Mouse (Mus musculus) gastrocnemius, postnatal 14 days (tissue): Measurements from ENCODE around the gene Gm28038. TPM values are rescaled to one million over a fixed set of nuclear protein-coding genes. Genes with fewer than 3 reads are reported as not detected.

Experiments
- DNase-seq: peaks from one replicate; pipeline ENCODE4 v3.0.0; 2021; ENCODE audit warnings: mixed read lengths
- intact Hi-C: fragments of 180-260 bp; cut with DNase I; formaldehyde crosslinking; loops from one replicate; pipeline ENCODE4 v1.15.1; 2025; ENCODE audit warnings: low total_unique reads
- long read RNA-seq, 2 experiments: library from polyadenylated mRNA; stranded (forward); transcript quantifications; one replicate each; pipeline ENCODE4 v2.0.0; 2021
- total RNA-seq, 2 experiments: library from RNA; stranded (reverse); gene quantifications; 2 replicates each; pipeline ENCODE4 v1.2.3; 2021

Gene Gm28038
- under 1 TPM in 1 of 2 experiments, not detected in 1; 0.90 TPM for total RNA-seq
- long read RNA-seq, experiment 1 = 0 reads
- long read RNA-seq, experiment 2 = 0 reads

DNA sequence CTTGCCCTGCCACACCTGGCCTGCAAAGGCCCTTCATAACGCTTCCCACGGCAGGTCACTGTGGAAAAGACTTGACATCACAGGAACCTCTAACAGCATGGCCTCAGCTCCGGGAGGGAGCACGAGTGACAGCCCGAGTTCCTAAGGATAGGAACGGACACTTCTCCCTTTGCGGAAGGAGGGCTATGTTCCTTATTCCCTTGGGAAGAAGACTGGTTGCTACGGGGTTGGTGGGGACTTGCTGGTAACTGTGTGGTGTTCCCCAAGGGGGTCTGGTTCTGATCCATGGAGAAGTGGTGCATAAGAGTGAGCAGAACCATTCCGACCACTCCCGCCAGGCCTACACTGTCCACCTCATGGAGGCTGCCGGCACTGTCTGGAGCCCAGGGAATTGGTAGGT lies at the start of gene Gm28038:
Gene Gm28038 (plus strand): TSS at position 301 of the 400 bp plus-strand sequence.
- intact Hi-C loops = no loop called here
- no peak for DNase-seq

DNA sequence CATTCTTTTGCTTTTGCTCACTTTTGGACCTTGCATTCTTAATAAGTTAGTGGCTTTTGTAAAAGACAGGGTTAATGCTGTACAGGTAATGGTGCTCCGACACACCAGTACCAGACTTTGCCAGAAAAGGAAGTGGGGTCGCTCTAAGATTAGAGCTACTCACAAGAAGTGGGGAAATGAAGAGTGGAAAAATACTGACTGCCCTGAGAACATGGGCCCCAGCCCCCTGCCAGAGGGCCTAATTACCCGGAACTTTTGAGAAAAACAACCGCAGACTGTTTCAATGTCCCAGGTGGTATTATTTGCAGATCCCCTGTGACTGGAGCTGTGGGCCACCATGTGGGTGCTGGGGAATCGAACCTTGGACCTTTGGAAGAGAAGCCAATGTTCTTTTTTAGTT lies 45.2 kb upstream of the Gm28038 start:
- intact Hi-C loops = no loop called here

DNA sequence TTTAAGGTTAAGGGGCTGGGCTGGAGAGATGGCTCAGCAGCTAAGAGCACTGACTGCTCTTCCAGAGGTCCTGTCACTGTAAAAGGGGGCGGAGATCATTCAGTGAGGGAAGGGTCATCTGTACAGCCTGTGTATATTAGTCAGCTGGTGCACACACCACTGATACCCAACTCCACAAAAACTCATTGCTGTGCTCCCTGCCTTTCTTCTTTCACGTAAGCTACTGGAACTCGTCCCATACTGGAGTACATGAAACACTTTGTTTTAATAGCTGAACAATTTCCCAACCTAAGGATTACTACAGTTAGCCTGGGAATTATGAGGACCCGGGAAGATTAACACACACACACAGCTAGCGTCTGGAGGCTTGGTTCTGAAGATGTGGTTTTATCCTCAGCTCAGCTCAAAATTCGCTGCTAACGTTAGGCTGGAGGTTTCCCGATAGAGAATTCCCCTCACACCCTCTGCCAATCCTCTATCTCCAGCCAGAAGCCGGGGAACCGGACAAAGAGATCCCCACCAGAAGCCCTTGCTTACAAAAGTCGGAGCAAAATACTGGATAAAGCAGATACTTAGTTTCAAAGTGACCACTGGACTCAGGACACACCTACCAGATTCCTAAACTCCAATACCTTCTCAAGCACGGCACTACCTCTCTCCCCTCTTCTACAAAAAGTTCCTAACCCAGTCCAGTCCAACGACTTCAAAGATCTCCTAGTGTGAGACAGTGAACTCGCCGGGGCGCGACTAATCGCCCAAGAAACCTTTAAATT lies 44.2 kb upstream of the Gm28038 start:
- intact Hi-C loops = no loop called here
- DNase-seq = no peak

More for the DNA sequence above, 45.2 kb upstream of the Gm28038 start:
- DNase-seq = no peak

DNA sequence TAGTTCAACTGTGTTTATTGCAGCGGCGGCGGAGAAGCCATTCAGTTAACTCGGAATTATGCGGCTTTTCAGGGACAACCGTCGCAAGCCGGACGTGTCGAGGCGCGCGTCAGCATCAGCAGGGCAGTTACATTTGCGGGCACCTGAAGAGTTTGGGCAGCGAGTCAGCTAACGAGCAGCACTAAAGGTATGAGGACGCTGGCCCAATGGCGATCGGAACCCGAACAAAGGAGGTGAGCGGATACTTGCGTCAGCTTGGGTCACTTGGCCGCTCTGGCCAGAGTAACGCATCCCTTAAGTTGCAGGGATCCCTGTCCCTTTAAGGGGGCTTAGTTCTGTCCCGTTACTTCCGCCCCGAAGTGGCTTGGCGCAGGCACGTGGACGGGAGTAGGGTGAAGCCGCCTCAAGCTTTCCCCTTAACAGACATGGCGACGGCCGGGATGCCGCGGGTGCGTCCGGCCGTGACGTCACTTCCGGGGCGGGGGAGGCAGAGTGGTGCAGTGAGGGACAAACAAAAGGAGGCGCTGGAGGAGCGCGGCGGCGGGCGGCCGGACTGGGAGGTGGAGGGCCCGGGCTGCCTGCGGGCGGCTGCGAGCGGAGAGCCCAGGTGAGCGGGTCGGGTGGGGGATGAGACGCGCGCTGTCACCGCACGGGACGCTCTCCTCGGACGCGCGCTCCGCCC lies 43.5 kb upstream of the Gm28038 start, which contains the start of gene Lrrc8a:
Gene Lrrc8a (plus strand): TSS at position 517 of the 682 bp plus-strand sequence.
- intact Hi-C loops = no loop called here
- peak; percentile 100 for DNase-seq

DNA sequence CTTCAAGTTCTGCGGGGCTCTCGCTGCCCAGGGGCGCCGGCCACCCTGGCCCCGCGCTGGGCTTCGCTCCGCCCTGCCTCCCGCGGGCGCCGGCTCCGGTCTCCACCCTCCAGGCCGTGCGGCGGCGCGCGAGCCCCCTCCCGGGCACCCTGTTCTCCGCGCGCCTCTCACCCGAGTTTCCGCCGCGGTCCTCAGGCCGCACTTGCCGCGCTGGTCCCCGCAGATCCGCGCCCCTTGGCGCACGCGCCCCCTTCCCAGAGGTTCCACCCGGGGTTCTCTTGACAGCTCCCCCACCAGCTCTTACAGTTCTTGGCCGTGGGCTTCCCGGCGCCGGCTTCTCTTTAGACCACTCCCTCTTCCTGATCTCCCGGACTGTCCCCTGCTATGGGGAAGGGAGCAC lies 43.0 kb upstream of the Gm28038 start:
- DNase-seq = peak; percentile 79
- intact Hi-C loops = no loop called here

DNA sequence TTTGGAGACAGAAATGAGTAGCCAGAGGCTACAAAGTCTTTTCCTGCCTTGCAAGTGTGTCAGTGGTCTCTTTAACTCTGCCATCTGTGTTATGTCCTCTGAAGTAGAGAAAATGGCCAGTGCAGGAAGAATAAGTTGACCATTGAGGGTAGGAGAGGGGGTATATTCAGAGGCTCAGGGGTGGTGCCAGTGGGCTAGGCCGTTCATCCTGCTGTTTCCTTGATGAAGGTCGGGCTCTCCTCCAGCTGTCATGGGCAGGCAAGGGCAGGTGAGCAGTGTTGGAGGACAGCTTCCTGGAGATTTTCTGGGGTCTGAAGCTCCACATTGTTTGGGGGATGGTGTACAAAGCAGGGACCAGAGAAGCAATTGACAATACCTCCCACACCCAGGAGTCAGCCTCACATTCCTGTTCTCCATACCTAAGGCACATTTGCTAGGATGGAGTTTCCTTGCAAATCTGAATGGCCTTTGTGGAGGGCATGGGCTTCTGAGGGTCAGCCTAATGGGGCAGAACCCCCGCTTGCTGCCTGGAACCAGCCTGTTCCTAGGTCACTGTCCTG lies 41.9 kb upstream of the Gm28038 start:
- DNase-seq = no peak
- intact Hi-C loops = no loop called here

DNA sequence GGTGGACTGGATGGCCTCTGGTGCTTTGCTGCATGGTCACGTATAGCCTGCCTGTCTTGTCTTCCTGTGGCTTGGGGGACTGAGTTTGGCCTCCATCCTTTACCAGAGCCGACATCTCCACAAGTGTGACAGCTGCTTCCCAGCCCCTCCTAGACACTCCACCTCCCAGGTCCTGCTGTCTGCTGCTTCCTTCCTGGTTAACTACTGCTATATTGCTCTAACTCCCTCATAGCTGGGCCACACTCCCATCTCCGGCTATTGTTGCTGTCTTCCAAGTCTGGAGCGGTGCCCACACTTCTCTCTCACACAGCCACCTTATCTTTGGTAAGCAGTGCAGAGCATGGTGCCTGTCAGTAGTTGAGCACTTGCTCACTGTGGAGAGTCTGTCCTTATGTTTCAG lies 41.1 kb upstream of the Gm28038 start:
- no peak for DNase-seq
- intact Hi-C loops = no loop called here

DNA sequence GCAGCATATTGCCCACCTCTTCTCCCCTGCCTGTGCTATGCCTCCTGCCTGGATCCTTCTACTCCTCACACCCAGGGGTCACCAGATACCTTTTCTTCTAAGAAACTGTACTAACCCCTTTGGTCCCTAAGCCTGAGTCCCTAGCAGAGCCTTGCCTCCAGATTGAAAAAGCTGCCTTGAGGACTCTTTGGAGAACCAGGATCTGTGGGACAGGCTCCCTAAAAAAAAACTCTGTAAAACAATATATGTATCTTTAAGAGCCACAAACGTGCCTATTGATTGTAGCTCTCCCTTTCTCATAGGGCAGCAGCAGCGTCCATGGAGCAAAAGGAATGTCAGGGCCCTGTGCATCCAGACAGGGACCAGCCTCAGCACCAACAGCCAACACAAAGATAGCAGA lies 40.6 kb upstream of the Gm28038 start, which contains the start of gene Gm28035:
Gene Gm28035 (plus strand): TSS at position 301 of the 400 bp plus-strand sequence.
- no peak for DNase-seq
- intact Hi-C loops = no loop called here

DNA sequence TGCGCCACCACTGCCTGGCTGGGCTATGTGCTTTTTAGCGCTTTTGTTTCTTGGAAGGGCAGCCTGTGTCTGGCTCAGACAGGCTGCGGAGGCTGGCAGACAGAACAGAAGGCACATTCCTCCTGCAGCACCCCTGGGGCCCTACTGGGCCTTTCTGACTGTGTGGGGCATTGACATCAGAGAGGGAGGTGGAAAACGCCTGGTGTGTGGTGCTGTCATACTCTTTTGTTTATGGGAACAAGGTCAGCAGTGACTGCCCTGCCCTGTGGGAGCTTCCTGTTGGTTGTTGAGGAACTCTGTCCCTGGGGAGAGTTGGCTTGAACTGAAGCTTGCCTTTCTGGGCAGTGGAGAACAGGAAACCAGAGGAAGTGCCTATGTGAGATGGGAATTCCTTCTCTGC lies 38.3 kb upstream of the Gm28038 start:
- intact Hi-C loops = no loop called here
- peak; percentile 40 for DNase-seq

DNA sequence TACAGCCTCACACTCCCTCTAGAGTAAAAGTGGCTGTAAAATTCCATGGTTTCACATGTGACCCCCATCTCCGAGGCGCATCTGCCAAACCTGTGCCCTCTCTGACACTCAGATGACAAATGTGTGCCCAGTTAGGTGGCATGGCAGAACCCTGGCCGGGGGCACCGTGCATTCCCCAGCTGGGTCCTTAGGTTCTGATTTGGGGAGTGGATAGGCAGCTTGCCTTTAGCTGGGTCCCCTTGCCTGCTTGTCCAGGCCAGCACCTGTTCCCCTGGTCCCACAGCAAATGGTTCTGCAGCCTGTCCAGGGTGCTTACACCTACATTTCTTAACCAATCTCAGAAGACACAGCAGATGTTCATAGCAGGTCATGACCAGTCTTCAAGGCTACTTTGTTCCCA lies 37.5 kb upstream of the Gm28038 start:
- intact Hi-C loops = no loop called here
- no peak for DNase-seq

DNA sequence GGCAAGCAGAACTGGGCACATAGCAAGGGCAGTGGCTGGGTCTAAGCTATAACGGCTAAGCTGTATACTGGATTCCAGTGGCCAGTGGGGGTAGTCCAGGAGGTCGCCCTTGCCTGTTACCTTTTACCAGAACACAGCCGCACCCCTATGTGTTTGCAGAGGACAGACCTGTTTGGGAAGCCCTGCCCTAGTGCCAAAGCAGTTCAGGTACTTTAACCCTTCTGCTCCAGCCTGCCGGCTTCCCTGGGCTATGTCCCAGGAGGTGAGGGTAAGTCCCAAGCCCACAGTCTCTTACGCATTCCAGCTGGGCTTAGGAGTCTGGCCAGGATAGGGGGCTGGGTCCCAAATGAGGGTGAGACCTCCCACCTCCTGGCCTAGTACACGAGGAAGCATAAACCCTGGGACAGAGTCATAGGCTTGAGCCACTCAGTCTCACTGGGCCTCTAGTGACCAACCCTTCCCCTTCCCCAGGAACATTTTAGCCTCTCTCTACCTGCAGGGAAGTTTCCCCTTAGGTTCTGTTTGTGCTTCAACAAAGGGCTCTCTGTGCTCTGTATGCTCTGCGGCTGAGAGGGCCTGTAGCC lies 36.2 kb upstream of the Gm28038 start:
- DNase-seq = no peak
- intact Hi-C loops = no loop called here

DNA sequence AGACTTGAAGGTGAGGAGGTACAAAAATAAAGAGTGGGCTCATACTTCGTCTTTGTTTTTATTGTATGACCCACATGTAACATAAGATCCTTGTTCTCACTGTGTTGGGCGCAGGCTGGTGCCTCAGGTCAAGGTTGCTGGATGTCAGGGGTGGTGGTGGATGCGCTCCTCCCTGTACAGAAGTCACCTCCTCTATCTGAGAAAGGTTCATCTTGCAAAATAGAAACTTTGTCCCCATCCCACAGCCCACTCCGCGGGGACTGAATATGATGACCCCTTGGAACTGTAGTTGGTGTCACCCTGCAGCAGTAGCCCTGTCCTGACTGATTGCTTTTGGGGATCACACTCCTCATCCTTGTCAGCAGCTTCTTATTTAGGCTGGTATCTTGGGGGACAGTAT lies 33.8 kb upstream of the Gm28038 start:
- intact Hi-C loops = no loop called here
- no peak for DNase-seq

DNA sequence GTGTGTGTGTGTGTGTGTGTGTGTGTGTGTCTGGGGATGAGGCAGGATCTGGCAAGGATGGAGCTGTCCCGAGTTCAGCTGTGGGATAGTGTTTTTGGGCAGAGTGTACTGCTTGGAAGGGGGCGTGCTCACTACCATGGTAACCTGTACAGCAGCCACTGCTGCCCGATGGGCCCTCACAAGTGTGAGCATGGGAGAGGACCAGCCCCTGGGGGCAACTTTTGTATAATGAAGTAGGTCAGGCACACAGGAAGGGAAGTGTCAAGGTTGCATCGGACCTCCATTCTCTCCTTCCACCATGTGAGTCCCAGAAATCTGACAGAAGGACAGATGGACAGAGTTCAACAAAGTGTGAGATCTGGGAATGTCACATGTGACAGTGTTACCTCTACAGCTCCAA lies 33.2 kb upstream of the Gm28038 start:
- intact Hi-C loops = no loop called here
- DNase-seq = no peak

DNA sequence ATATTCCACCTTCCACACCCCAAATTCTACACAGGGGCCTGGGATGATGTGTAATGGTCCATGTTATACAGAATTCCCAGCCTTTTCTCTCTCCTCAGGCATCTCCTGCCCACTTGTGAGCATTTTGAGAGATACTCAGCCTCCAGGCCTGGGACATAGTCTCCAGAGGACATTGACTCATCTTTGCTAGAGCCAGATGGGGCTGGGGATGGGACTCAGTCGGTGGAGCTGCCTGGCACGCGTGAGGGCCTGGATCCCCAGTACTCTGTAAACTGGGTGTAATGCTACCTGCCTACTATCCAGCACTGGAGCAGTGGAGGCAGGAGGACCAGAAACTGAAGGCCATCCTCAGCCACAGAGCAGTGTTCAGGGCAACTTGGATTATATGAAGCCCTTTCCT lies 31.7 kb upstream of the Gm28038 start:
- no peak for DNase-seq
- intact Hi-C loops = no loop called here

DNA sequence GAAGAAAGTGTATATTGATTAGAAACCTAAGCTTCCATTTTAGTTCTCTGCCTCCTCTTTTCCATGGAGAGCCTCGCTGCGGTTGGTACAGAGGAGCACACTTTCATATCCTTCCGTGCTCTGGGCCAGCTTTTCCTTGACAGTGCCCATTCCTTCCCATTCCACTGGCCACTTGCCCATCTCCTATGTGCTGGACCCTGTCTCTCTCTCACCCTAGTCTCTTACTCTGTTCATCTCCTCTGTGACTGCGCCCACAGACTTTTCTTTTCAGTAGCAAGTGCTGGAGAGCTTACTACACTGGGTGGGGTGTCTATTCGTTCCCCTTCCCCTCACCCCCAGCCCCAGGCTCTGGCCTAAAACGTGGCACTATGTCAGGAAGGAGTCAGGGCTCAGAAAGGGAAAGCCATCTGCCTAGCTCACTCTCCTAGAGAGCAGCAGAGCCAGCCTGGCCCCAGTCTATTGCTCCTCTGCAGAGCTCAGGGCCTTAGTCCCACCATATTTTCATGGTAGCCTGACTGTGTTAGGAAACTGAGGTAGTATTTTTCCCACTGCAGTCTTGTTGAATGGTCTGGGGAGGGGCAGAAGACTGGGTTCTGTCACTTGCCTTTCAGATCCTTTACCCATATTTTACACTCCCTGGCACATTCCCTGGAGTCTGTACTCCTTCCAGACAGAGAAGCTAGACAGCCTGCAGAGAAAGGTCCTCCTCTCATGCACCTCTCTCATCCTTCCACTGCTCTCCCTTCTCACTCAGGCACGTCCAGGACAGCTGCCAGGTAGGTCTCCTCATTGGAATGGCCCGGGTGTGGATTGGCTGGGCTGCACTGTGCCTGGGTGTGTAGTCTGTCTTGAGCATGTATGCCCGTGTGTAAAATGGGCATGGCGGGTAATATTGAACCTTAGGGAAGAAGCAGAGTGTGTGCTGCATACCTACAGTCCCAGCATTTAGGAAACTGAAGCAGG lies 30.4 kb upstream of the Gm28038 start:
- DNase-seq = no peak
- intact Hi-C loops = no loop called here

DNA sequence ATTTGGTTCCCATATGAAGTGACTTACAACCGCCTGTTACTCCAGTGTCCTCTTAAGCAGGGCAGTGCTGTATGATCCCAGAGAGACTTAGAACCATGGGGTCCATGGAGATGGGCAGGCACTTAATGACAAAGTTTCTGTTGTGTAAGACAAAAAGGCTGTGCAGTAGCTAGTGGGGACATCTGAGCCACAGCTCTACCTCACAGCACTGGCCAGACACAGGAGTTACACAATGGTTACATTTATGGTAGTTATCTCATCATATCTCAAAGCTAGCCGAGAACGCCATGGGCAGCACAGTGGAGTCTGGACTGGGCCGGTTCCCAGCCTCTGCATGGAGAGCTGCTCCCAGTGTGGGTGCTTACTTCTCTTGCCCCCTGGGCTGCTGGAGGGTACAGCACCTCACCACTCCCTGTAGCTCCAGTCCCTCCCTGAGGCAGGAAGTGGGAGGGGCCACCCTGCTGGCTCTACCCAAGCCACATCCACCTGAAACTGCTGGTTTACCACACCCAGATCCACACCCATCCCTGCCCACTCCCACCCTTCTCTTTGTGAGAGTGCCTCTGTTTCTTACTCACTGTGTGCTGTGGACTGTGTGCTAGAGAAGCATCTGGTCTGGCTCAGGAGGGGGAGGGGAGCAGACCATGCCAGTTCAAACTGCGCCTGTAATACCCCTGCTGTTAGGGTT lies 29.3 kb upstream of the Gm28038 start:
- intact Hi-C loops = no loop called here
- DNase-seq = no peak

DNA sequence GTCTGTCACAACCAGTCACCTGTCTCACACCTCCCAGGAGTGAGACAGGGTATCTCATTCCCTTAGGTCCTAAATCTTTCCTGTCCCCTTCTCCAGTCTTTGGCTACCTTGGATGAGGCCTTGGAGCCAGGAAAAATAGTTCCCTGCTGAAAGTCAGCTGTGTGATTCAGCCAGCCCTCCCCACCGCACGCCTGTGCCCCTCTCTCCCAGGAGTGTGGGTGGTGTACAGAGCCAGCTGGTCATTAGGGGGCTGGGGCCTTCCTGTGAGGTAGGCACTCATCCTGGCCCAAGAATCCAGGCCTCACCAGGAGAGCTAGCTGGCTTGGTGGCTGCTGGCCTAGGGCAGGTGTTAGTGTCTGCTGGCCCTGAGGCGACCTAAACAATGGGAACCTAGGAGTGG lies 28.3 kb upstream of the Gm28038 start:
- no peak for DNase-seq
- intact Hi-C loops = no loop called here

DNA sequence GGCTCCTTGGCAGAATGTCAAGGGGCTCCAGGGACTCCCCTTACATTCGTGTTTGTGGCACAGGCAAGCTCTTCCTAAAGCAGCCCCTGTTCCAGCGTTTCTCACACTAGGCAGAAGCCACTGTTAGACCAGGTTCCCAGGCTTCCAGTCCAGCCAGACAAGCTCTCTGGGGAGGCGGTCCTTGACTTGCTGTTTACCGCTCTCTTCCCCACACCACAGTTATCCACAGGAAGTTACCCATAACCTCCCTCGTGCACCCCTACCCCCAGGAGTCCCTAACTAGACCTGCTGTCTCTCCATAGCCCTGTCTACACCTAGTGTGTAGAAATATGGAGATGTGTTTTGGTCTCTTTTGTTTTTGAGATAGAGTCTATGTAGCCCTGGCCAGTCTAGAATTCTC lies 27.0 kb upstream of the Gm28038 start:
- no peak for DNase-seq
- intact Hi-C loops = no loop called here
